Mouse (Mus musculus) subcutaneous adipose tissue, adult 2 months (tissue): ENCODE measurements around the gene Gsk3a. TPM values are rescaled to one million over a fixed set of nuclear protein-coding genes. Genes with fewer than 3 reads are reported as not detected.

Experiments
- polyA plus RNA-seq: library from polyadenylated mRNA; depleted of rRNA; stranded (reverse); fragments of >200 nt; gene quantifications from 2 replicates; pipeline ENCODE4 v1.2.3, GENCODE M21; 2012; ENCODE audit warnings: low replicate concordance; rRNA removed

Gsk3a gene
- 97.7 and 141 TPM in 2 replicates for polyA plus RNA-seq

DNA sequence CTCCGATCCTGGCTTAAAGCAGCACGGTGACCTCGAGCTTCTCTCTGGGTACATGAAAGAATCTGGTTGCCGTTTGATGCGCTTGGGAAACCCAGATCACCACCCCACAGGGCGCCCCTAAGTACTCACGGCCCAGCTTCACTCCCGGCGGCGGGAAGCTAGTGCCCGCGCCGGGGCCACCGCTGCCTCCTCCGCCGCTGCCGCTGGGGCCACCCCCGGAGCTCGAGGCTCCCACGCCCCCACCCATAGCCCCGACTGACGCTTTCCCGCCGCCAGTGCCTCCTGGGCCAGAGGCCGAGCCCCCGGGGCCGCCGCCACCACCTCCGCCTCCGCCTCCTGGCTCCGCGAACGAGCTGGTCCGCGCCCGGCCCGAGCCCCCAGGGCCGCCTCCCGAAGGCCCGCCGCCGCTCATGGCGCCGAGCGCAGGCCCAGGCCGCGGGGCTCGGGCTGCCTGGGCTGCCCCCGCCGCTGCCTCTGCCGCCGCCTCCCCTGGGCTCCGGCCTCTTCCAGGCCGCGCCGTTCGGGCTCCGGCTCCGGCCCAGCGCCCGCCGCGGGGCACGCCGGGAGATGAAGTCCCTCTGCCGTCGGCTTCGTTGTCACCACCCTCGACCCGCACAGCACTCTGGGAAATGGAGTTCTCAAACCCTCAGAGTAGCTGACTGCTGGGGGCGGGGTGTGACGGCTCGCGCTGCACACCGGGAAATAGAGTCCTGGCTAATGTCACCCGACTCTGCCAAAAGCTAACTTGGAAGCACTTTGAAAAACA lies at the start of gene Gsk3a:
Gene Gsk3a (minus strand): TSS at position 603 of the 766 bp plus-strand sequence.

GRCm38 (mm10) chr7:25267301-25267750 lies 29.7 kb upstream of the Gsk3a start, which contains the start of gene Cic:
Gene Cic, plus strand, starts transcription at chr7:25267704.

DNA sequence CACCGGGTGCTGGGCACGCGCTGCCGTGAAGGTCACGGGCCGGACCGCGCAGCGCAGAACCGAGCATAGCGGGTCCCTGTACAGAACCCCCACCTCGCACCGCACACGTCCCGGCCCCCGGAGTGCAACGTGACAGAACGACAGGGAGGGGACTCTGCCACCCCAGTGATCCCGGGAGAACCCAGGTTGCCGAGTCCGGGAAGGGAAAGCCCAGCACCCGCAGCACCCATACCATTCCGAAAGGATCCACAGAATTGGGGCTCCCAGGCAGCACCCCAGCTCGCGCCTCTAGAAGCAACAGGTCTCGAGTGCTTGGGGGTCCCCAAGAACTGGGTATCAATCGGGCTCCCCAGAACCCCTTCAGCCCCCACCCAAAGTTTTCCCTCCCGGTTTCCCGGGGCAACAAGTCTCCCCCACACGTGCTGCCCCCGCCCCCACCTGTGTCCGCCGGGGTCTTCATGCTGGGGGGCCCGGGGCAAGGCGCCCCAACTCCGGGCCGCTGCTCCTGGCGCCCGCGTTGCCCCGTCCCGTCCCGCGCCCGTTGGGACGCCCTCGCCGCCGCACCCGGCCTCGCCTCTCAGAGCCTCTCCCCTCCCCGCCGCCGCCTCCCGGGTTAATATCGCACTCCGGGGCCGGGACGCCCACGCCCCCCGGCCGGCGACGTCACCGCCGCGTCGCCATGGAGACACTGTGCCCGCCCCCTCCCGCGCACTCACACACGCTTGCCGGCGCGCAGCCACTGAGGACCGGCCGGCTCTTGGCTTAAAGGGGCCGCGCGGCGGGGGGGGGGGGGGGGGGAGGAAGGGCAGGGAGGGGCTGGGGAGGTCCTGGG lies 12.7 kb upstream of the Gsk3a start, which contains the start of gene Erf:
Gene Erf (minus strand): TSS at position 621 of the 832 bp plus-strand sequence.

DNA sequence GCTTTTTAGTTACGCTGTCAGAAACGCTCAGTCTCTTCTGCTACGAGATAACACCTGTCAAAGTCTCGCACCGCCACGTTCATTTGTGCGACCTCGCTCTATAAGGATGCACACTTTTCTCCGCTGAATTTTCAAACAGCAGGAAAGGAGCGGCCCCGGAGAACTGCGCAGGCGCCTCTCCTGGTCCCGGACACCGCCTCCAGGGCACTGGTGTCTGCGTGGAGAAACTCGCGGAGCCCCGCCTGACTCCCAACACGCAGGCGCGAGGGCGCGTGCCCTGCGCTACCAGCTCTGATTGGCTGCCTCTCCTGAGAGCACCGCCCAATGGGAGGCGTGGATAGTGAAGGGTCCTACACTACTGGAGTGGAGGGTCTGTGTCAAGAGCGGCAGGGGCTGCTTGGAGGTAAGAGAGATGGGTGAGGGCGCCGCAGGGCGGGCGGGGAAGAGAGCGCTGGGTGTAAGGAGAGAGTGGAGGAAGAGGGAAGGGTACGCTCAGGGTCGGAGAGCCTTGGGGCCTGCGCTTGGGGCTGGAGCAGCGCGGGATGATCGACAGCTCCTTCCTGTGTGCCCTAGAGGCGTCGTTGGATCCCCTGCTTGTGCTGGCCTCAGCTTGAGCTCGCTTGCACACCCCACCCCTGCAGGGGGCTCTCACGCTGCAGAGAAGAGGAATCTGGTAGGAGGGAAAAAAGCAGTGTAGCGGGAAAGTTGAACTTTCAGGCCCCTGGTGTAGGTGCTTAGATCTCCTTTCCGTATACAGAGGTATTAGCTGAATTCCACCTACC lies 16.4 kb downstream of the Gsk3a start, which contains the start of gene Zfp526:
Gene Zfp526 (plus strand): TSS at position 324 of the 782 bp plus-strand sequence.

GRCm38 (mm10) chr7:25220457-25221101 lies 17.1 kb downstream of the Gsk3a start, which contains the start of gene Dedd2:
Gene Dedd2, minus strand, starts transcription at chr7:25220615.

GRCm38 (mm10) chr7:25179606-25180161 lies 58.0 kb downstream of the Gsk3a start, which contains the start of gene Pou2f2:
Gene Pou2f2, minus strand, starts transcription at chr7:25179726.

Other genes with a start within 250 kb of the Gsk3a start
- 14.8 and 16.0 TPM in 2 replicates for gene Atp1a3, start 231.9 kb downstream of the Gsk3a start, polyA plus RNA-seq
- 14.7 and 51.0 TPM in 2 replicates for gene Grik5, start 165.5 kb downstream of the Gsk3a start, polyA plus RNA-seq
- gene Zfp574, start 165.3 kb downstream of the Gsk3a start, polyA plus RNA-seq: 15.4 and 37.3 TPM in 2 replicates
- 1.4 and 3.7 TPM in 2 replicates for gene Pou2f2, start 58.1 kb downstream of the Gsk3a start, polyA plus RNA-seq
- gene Dedd2, start 17.2 kb downstream of the Gsk3a start, polyA plus RNA-seq: 18.8 and 21.7 TPM in 2 replicates
- 8.3 and 13.8 TPM in 2 replicates for gene Zfp526, start 16.4 kb downstream of the Gsk3a start, polyA plus RNA-seq
- 14.5 and 48.6 TPM in 2 replicates for gene Erf, start 12.9 kb upstream of the Gsk3a start, polyA plus RNA-seq
- gene Cic, start 29.9 kb upstream of the Gsk3a start, polyA plus RNA-seq: 48.8 and 107 TPM in 2 replicates
- gene Pafah1b3, start 60.1 kb upstream of the Gsk3a start, polyA plus RNA-seq: 8.8 and 65.1 TPM in 2 replicates
- 0.13 TPM in 1 of 2 replicates, not detected in the other for gene Prr19, start 63.6 kb upstream of the Gsk3a start, polyA plus RNA-seq
- gene Tmem145, start 68.3 kb upstream of the Gsk3a start, polyA plus RNA-seq: 0.10 TPM in 1 of 2 replicates, not detected in the other
- 43.2 and 55.7 TPM in 2 replicates for gene Megf8, start 79.3 kb upstream of the Gsk3a start, polyA plus RNA-seq
- gene Cnfn, start 131.9 kb upstream of the Gsk3a start, polyA plus RNA-seq: not detected in 2 replicates
- 510 and 1,790 TPM in 2 replicates for gene Lipe, start 160.9 kb upstream of the Gsk3a start, polyA plus RNA-seq
- gene Cxcl17, start 175.0 kb upstream of the Gsk3a start, polyA plus RNA-seq: 0.17 and 33.5 TPM in 2 replicates
- gene Ceacam1, start 239.8 kb upstream of the Gsk3a start, polyA plus RNA-seq: 13.7 and 21.6 TPM in 2 replicates